Mouse (Mus musculus) spleen, postnatal 4 days (tissue): ENCODE data around the gene Olfr372.

ENCODE experiments used
- DNase-seq, 2 experiments: peaks; one replicate each; pipeline ENCODE4 v3.0.0; 2022; ENCODE audit warnings: low spot score in 2 of 2

The Olfr372 gene

GRCm38 (mm10) chr8:72099377-72100103, 58.5 kb downstream of the Olfr372 start:
- DNase-seq, result peak; percentile 69 to 79

DNA sequence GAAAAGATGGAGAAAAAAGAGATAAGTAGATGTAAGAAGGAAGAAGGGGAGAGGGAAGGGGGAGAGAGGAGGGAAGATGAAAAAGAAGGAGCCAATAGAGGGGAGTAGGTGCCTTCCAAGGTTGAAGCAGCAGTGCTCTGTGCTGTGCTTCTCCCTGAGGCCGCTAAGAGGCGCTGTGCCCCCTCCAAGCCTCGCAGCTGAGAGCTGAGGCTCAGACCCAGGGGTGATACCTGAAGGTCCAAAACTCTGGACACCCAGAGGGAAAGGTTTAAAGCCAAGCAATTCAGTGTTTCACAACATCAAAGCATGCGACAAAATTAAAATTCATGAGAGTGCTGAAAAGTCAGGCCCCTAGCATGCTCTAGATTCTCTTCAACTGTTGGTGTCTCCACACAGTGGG, 64.1 kb downstream of the Olfr372 start:
- no peak for DNase-seq

DNA sequence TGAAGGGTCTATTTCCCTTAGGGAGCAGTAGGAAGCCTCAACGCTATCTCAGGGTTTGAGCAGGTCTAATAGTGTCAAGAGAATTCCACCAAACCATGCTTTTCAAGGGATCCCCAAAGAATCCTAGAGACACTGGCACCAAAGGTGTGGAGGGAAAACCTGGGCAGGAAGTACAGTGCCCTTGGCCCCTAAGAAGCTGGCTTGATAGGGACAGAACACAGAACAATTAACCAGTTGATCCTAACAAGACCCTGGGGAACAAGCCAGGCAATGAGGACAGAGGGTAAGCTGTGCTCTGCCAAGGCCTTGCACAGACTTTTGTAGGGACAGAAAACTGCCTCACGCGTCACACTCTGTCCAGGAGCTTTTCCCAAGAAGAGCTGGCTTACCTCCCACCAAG, 65.7 kb downstream of the Olfr372 start, which contains the start of gene Olfr374:
Olfr374 (plus strand) TSS at position 301 of the 400 bp plus-strand sequence.
- DNase-seq, result no peak
